Mouse (Mus musculus) G1E (cell line): ENCODE measurements around the gene Col24a1.

Experiments
- CTCF ChIP-seq: IDR thresholded peaks from 2 replicates; pipeline ENCODE4 v1.5.1; 2012; ENCODE audit warnings: low read depth, low read length, inconsistent platforms, mixed read lengths
- GATA1 ChIP-seq: IDR thresholded peaks from 2 replicates; pipeline ENCODE4 v1.6.1; 2012; ENCODE audit warnings: borderline replicate concordance, low read length, inconsistent platforms, mixed read lengths
- POLR2AphosphoS5 ChIP-seq: IDR thresholded peaks from 2 replicates; pipeline ENCODE4 v1.6.1; 2012; ENCODE audit warnings: low read depth, low read length, inconsistent platforms; ENCODE audit not compliant: insufficient replicate concordance

- TF ChIP-seq CTCF (no peak), POLR2AphosphoS5 (no peak), GATA1 (no peak)
Observed at GRCm38 (mm10) chr3:145438352-145438751, 146.1 kb downstream of the Col24a1 start.
